Mouse (Mus musculus) midbrain, embryonic 16.5 days (tissue): Measurements from ENCODE around the gene Gm44790. TPM values are rescaled to one million over a fixed set of nuclear protein-coding genes. Genes with fewer than 3 reads are reported as not detected.

ENCODE experiments used
- ATAC-seq: fragments of 200-750 bp; cut with Nextera tagmentation; 2 replicates; pipeline ENCODE4 v1.8.0; 2017; ENCODE audit warnings: moderate TSS enrichment
- H3K27ac ChIP-seq: fragments of 300-500 bp; sonication (generic); 2 replicates; pipeline ENCODE4 v1.5.1; 2014; ENCODE audit warnings: mild to moderate bottlenecking, low read length, mixed read lengths
- H3K27me3 ChIP-seq: fragments of 300-500 bp; sonication (generic); 2 replicates; pipeline ENCODE4 v1.6.1; 2014; ENCODE audit warnings: low read depth, low read length, mixed read lengths; ENCODE audit not compliant: control insufficient read depth, insufficient read depth
- H3K36me3 ChIP-seq: fragments of 300-500 bp; sonication (generic); 2 replicates; pipeline ENCODE4 v1.6.1; 2014; ENCODE audit warnings: mild to moderate bottlenecking, low read length, moderate library complexity, mixed read lengths; ENCODE audit not compliant: control insufficient read depth, insufficient read depth
- H3K4me1 ChIP-seq: fragments of 300-500 bp; sonication (generic); 2 replicates; pipeline ENCODE4 v1.6.1; 2014; ENCODE audit warnings: mild to moderate bottlenecking, low read length, mixed read lengths; ENCODE audit not compliant: control insufficient read depth, insufficient read depth
- H3K4me2 ChIP-seq: fragments of 300-500 bp; sonication (generic); 2 replicates; pipeline ENCODE4 v1.6.1; 2014; ENCODE audit warnings: mild to moderate bottlenecking, low read length, mixed read lengths
- H3K4me3 ChIP-seq: fragments of 300-500 bp; sonication (generic); 2 replicates; pipeline ENCODE4 v1.5.1; 2014; ENCODE audit warnings: low read depth, mild to moderate bottlenecking, low read length, moderate library complexity, mixed read lengths
- H3K9ac ChIP-seq: fragments of 300-500 bp; sonication (generic); 2 replicates; pipeline ENCODE4 v1.6.1; 2014; ENCODE audit warnings: low read depth, low read length, mixed read lengths
- H3K9me3 ChIP-seq: fragments of 300-500 bp; sonication (generic); replicated peaks from 2 replicates; pipeline ENCODE4 v1.6.1; 2014; ENCODE audit warnings: mild to moderate bottlenecking, low read length, mixed read lengths; ENCODE audit not compliant: control insufficient read depth, poor library complexity, severe bottlenecking
- WGBS: fragments of 180-500 bp; shearing (Covaris S2); extraction: QIAGEN DNeasy Blood & Tissue Kit; methylation state at CpG from one replicate; pipeline ENCODE4 v1.1.7; 2014; 5-methylcytosine and 5-hydroxymethylcytosine counted together
- polyA plus RNA-seq: library from polyadenylated mRNA; unstranded; fragments of >200 nt; fragmentation: Nextera tagmentation; extraction: Ambion mirVana; gene quantifications from 2 replicates; pipeline ENCODE4 v1.2.1, GENCODE M21; 2015

Gm44790 gene
- polyA plus RNA-seq, 1 experiment from 2014 or later = not detected

DNA sequence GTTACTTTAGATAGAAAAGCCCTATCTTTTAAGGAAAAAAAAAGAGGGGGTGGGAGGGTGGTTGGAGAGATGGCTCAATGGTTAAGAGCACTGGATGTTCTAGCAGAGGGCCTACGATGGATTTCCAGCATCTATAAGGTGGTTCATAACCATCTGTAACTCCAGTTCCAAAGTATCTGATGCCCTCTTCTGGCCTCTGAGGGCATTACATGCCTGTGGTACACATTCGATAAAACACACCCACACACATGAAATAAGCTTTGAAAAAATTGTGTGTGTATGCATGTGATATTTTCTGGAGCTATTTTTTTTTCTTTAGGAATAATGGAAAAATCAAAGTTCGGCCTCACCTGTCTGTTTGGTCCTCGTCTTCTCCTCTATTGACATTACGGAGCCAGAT lies 35.1 kb upstream of the Gm44790 start:
- peaks cover 40% of the 10 kb centered on the region for H3K36me3 ChIP-seq
- no peak for ATAC-seq

DNA sequence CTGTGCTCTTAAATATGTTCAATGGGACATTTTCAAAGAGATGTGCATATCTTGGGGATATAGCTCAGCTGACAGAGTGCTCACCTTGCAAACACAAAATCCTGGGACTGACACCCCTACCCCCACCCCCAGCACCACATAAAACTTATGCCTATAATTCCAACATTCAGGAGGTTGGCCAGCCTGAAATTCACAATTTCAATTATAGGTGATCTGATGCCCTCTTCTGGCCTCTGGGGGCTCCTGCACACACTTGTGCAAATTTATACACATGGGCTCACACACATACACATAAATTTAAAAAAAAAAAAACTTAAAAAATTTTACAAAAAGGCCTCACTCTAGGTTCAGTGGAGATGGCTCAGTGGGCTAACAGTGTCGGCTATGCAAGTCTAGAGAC lies 33.3 kb upstream of the Gm44790 start:
- Histone ChIP-seq H3K4me3 (no peak overlapping the region), H3K9me3 (no peaks in the 10 kb centered on the region), H3K4me2 (no peak overlapping the region), H3K27ac (no peak overlapping the region), H3K9ac (no peak overlapping the region), H3K27me3 (no peaks in the 10 kb centered on the region), H3K4me1 (peaks cover 24% of the 10 kb centered on the region), H3K36me3 (peaks cover 33% of the 10 kb centered on the region)
- ATAC-seq = no peak
- whole genome bisulfite sequencing = 96% methylated on average over 1 of the region's 1 CpGs

More for the DNA sequence above, 35.1 kb upstream of the Gm44790 start:
- Histone ChIP-seq H3K4me1 (peaks cover 18% of the 10 kb centered on the region), H3K4me2 (no peak overlapping the region), H3K9ac (no peak overlapping the region), H3K4me3 (no peak overlapping the region), H3K27ac (no peak overlapping the region), H3K27me3 (no peaks in the 10 kb centered on the region), H3K9me3 (no peaks in the 10 kb centered on the region)
- WGBS = 98% methylated on average over 5 of the region's 5 CpGs

DNA sequence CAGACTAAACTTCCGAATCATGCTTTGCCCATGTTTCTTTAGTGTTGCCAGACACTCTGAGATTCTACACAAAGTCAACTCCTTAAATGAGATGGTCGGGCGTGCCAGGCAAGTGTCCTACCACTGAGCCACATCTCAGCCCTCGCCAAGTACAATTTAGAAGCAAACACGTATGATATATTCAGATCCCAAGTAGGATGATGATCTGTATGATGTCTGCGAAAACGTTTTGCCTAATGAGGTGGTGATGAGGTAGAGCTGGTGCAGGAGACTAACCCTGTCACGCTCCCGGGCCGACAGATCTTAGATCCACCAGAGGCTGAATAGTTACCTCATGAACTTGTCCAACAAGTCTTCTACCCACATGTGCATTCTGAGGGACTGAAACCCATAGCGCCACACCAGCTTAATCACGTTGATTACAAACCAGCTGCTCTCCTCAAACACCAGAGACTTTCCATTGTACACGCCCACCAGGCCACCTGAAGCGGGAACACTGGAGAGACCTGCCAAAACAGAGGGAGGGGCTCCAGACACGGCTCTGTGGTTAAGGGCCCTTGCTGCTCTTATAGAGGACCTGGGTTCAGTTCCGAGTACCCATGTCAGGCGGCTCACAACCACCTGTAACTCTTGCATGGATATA lies 32.3 kb upstream of the Gm44790 start:
- Histone ChIP-seq H3K9ac (no peak overlapping the region), H3K4me1 (peaks cover 24% of the 10 kb centered on the region)
- 96% methylated on average over 17 of the region's 17 CpGs for WGBS

DNA sequence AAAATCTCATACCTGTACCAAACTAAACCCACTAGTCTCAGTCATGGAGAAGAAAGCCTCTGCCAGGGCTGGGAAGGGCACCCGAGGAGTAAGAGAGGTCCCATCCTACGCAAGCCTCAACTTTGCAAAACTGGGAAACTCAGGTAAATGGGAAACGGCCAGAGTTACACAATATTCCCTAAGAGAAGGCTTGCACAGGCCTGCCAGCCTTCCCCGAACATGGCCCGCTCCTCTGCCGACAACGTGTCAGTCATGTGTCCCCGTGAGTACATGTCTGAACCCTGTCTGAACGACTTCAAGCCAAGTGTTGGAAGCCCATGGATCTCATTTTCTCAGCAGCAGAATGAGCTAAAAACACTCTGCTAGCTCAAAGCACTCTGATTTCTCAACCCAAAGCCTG lies 31.4 kb upstream of the Gm44790 start:
- WGBS = 91% methylated on average over 9 of the region's 9 CpGs
- Histone ChIP-seq H3K36me3 (peaks cover 27% of the 10 kb centered on the region), H3K4me1 (peaks cover 24% of the 10 kb centered on the region), H3K4me2 (peak overlapping the region; percentile 88), H3K9ac (peak overlapping the region; percentile 92; the same call in 1 of the 2 replicates), H3K27ac (no peak overlapping the region), H3K27me3 (no peaks in the 10 kb centered on the region), H3K4me3 (peak overlapping the region; percentile 82), H3K9me3 (no peaks in the 10 kb centered on the region)
- ATAC-seq = no peak

More for the DNA sequence above, 32.3 kb upstream of the Gm44790 start:
- no peaks in the 10 kb centered on the region for H3K9me3 ChIP-seq
- no peak overlapping the region for H3K4me3 ChIP-seq
- H3K36me3 ChIP-seq = peaks cover 32% of the 10 kb centered on the region
- no peaks in the 10 kb centered on the region for H3K27me3 ChIP-seq
- H3K4me2 ChIP-seq = no peak overlapping the region
- no peak overlapping the region for H3K27ac ChIP-seq
- ATAC-seq = no peak

DNA sequence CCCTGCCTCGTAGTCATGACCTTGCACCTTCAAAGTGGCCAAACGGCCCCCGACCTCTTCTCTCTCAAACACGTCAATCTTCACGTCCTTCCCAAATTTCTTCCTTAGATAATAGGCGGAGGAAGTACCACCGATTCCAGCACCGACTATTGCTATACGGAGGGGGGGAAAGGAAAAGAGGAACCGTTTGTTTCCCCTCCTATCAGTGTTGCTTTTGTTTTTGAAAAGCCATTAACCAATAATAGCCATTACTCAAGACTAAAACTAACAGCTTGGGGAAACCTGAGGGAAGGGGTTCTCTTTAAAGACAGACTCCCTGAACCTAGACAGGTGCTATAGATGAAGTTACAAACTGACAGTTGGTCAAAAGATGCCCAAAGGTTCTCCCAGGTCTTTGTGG lies 30.5 kb upstream of the Gm44790 start:
- ATAC-seq = no peak
- peaks cover 25% of the 10 kb centered on the region for H3K4me1 ChIP-seq
- H3K27ac ChIP-seq = peak overlapping the region; percentile 94
- H3K36me3 ChIP-seq = peaks cover 18% of the 10 kb centered on the region
- WGBS = 15% methylated on average over 10 of the region's 10 CpGs
- peak overlapping the region; percentile 88 for H3K4me2 ChIP-seq
- peak overlapping the region; percentile 82 for H3K4me3 ChIP-seq
- H3K27me3 ChIP-seq = no peaks in the 10 kb centered on the region
- no peaks in the 10 kb centered on the region for H3K9me3 ChIP-seq
- peak overlapping the region; percentile 92 for H3K9ac ChIP-seq

DNA sequence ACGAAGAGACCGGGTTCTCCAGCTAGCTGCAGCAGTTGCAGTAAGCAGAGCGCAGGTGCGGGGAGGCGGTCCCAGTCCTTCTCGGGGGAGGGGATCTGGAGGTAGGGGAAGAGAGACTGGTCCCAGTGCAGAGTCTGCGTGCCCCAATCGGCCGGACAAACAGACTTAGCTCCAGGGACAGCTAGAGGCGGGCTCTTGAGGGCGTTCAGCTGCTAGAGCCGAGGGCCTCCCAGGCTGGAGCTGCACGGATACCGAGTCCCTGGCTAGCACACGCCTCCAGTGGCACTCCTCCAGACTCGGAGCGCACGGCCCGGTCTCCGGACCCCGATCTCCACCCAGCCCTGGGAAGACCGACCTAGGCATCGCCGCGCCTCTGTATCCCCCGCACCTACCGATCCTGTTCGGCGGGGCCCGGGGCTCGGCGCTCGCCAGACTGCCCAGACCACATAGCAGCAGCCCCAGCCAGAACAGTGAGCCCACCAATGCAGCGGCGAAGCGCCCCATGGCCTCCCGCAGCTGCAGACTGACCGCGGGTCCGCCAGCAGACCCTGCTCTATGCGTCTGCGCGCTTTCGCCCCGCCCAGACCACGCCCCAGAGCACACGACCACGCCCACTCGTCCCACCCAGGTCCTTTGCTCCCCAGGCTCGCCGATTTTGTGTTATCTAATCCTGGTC lies 29.7 kb upstream of the Gm44790 start, which contains the start of gene Pcyox1:
TSS of gene Pcyox1 (minus strand) at position 574 of the 676 bp plus-strand sequence.
- Histone ChIP-seq H3K36me3 (peaks cover 11% of the 10 kb centered on the region), H3K4me2 (peak within 1 kb of the TSS; percentile 88), H3K9ac (peak within 1 kb of the TSS; percentile 92), H3K9me3 (no peaks in the 10 kb centered on the region), H3K4me1 (peaks cover 25% of the 10 kb centered on the region), H3K27me3 (no peaks in the 10 kb centered on the region), H3K27ac (peak within 1 kb of the TSS; percentile 94), H3K4me3 (peak within 1 kb of the TSS; percentile 82)
- WGBS = under 1% methylated on average over 51 of the region's 51 CpGs
- peak; percentile 95 for ATAC-seq

DNA sequence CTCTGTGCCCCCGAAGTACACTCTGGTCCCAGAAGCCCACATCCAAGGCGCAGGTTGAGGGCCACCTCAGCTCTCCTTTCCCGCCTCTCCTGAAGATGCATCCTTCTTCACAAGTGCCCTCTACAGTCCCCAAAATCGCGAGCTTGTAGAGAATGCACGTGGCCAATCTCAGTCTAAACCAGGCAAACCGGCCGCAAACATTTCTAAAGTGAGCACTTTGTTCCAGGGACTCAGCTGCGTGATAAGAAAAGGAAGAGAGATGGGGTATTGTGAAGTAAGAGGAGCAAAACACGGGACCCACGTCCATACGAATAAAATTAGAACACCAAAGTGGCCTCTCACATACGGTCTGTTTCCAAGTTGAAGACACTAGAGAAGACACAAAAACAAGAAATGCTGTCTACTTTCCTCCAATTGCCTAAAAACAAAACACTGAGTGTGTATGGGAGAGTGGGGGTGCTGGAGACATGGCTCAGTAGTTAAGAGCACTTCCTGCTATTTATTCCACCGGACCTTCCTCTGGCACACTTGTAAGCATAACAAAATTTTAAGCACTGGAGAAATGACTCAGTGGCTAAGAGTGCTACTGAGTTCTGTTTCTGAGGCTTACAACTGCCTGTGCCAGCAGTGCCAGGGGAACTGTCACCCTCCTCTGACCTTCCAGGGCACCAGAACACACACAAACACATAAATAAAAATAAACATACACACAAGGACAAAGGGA lies 29.0 kb upstream of the Gm44790 start:
- Histone ChIP-seq H3K9me3 (no peaks in the 10 kb centered on the region), H3K4me2 (peak overlapping the region; percentile 88), H3K4me3 (peak overlapping the region; percentile 82), H3K36me3 (peaks cover 5% of the 10 kb centered on the region; the same call in 1 of the 2 replicates), H3K27me3 (no peaks in the 10 kb centered on the region), H3K9ac (peak overlapping the region; percentile 92), H3K27ac (peak overlapping the region; percentile 94), H3K4me1 (peaks cover 25% of the 10 kb centered on the region)
- ATAC-seq = peak; percentile 66
- 8% methylated on average over 14 of the region's 14 CpGs for WGBS

DNA sequence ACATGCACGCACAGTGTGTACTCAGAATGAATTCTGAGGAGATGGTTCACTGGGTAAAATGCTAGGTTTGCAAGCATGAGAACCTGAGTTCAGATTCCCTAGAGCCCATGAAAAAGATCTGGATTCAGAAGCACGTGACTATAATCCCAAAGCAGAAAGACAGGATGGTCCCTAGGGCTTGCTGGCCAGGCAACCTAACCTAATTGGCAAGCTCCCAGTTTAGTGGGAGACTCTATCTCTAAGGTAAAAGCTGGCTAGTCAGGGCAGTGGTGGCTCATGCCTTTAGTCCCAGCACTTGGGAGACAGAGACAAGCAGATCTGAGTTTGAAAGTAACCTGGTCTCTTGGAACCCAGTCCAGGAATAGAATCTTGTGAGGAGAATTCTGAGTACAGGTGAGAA lies 27.5 kb upstream of the Gm44790 start:
- no peak overlapping the region for H3K4me2 ChIP-seq
- no peak overlapping the region for H3K27ac ChIP-seq
- ATAC-seq = no peak
- WGBS = 71% methylated on average over 2 of the region's 2 CpGs
- no peaks in the 10 kb centered on the region for H3K9me3 ChIP-seq
- H3K9ac ChIP-seq = no peak overlapping the region
- H3K4me1 ChIP-seq = peaks cover 25% of the 10 kb centered on the region
- H3K4me3 ChIP-seq = no peak overlapping the region
- H3K27me3 ChIP-seq = no peaks in the 10 kb centered on the region
- H3K36me3 ChIP-seq = no peaks in the 10 kb centered on the region

DNA sequence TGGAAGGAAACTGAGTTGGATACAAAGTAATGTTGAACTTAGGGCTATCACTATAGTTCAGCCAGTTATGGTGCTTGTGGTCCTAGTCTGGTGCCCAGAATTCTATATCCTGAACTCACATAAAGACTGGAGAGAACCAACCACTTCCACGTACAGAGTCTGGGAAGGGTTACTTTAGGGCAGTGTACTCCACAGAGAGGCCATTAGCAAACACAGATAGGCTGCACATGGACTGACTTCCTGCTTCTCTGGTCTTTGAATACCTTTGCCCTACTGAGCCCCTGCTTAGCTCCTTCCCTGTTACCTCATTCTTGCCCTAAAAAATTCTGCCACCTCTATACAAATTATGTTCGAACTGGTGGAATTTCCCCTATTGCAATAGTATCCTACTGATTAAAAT lies 26.5 kb upstream of the Gm44790 start:
- H3K9me3 ChIP-seq = no peaks in the 10 kb centered on the region
- H3K36me3 ChIP-seq = no peaks in the 10 kb centered on the region
- peaks cover 18% of the 10 kb centered on the region for H3K4me1 ChIP-seq
- no peaks in the 10 kb centered on the region for H3K27me3 ChIP-seq
- ATAC-seq = no peak
- no peak overlapping the region for H3K4me3 ChIP-seq
- H3K4me2 ChIP-seq = no peak overlapping the region
- H3K27ac ChIP-seq = no peak overlapping the region
- no peak overlapping the region for H3K9ac ChIP-seq
- 98% methylated on average over 2 of the region's 2 CpGs for WGBS
